In the genomic region with DNA sequence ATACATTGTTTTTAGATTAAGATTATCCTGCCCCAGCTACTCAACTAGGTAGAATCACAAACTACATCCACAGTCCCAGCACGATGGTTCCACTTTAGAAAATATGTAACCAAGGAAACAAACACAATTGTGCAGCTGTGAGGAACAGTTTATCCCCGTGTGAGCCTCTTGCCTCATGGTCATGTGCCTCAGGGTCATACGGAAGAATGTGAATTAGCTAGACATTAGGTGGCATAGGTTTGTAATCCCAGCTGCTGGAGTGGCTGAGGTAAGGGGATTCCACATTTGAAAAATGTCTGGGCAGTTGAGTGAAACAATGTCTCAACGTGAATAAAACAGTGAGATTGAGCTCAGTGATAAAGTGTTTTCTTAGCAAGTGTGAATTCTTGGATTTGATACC, we compare ENCODE assay signal across 26 mouse cellular contexts.
DNase-seq lines count a peak whose midpoint lies in the region; ATAC-seq and TF ChIP-seq lines count a peak whose summit lies in the region.
"Had no signal": no experiment of that assay in that cellular context is flagged by ENCODE, and none has a peak within 500 bp of the region (broad histone marks: within the 10 kb centered on the region; RNA-seq: fewer than 3 reads in every experiment).

No protein-coding gene starts in this region.

- H3K4me1 ChIP-seq in embryonic facial prominence, embryonic 14.5 days (ENCODE audit: control insufficient read depth, insufficient read depth, low read length): no peaks in the 10 kb centered on the region
- no peaks in the 10 kb centered on the region for H3K4me1 ChIP-seq in embryonic facial prominence, embryonic 10.5 days
- H3K4me1 ChIP-seq in kidney, embryonic 15.5 days: no peaks in the 10 kb centered on the region
- H3K4me1 ChIP-seq in bone marrow macrophage, adult 2 months (ENCODE audit: control insufficient read depth, insufficient read depth, low read length): peaks cover 6% of the 10 kb centered on the region
- no peaks in the 10 kb centered on the region; the same call in 1 of the 2 replicates for H3K4me1 ChIP-seq in forebrain, embryonic 11.5 days (replicated peaks; ENCODE audit: control insufficient read depth, insufficient read depth, low read length)
- H3K4me1 ChIP-seq: embryonic facial prominence, embryonic 12.5 days; liver, embryonic 12.5 days had no signal

- 44% methylated on average over 4 of the region's 4 CpGs for WGBS in embryonic facial prominence, embryonic 14.5 days
- WGBS in embryonic facial prominence, embryonic 10.5 days: 75% methylated on average over 4 of the region's 4 CpGs
- WGBS in kidney, embryonic 15.5 days: 47% methylated on average over 4 of the region's 4 CpGs
- 52% methylated on average over 4 of the region's 4 CpGs for WGBS in forebrain, embryonic 11.5 days

- H3K36me3 ChIP-seq in embryonic facial prominence, embryonic 14.5 days (ENCODE audit: control insufficient read depth, insufficient read depth, low read length): peaks cover 6% of the 10 kb centered on the region; the same call in 1 of the 2 replicates
- peaks cover 16% of the 10 kb centered on the region for H3K36me3 ChIP-seq in embryonic facial prominence, embryonic 10.5 days (replicated peaks)
- H3K36me3 ChIP-seq in kidney, embryonic 15.5 days: peaks cover 9% of the 10 kb centered on the region
- 0 out of 2 replicates have a peak, but pooled peaks cover 3% of the 10 kb centered on the region for H3K36me3 ChIP-seq in forebrain, embryonic 11.5 days (ENCODE audit: control insufficient read depth, insufficient read depth, low read length)
- H3K36me3 ChIP-seq: liver, embryonic 12.5 days had no signal

- ATAC-seq in embryonic facial prominence, embryonic 14.5 days (ENCODE audit: low read depth): no peak
- 0 out of 2 replicates have a peak, but pooled peaks have one; percentile 33 for ATAC-seq in kidney, embryonic 15.5 days (replicated peaks; ENCODE audit: low FRiP score)
- ATAC-seq in forebrain, embryonic 11.5 days (replicated peaks; ENCODE audit: low FRiP score): no peak
- ATAC-seq: forebrain, embryonic 16.5 days; hindbrain, embryonic 16.5 days; liver, embryonic 12.5 days; liver, postnatal 0 days; midbrain, embryonic 13.5 days had no signal

- H3K9me3 ChIP-seq in embryonic facial prominence, embryonic 14.5 days (ENCODE audit: control insufficient read depth, low read length): 0 out of 2 replicates have a peak, but pooled peaks cover 7% of the 10 kb centered on the region
- H3K9me3 ChIP-seq in embryonic facial prominence, embryonic 10.5 days: peaks cover 7% of the 10 kb centered on the region; the same call in 1 of the 2 replicates
- H3K9me3 ChIP-seq in kidney, embryonic 15.5 days (replicated peaks): peaks cover 2% of the 10 kb centered on the region; the same call in 1 of the 2 replicates
- H3K9me3 ChIP-seq in forebrain, embryonic 11.5 days (ENCODE audit: control insufficient read depth, low read length): no peaks in the 10 kb centered on the region; the same call in 1 of the 2 replicates
- H3K9me3 ChIP-seq: embryonic facial prominence, embryonic 12.5 days; liver, embryonic 12.5 days had no signal

- no peak overlapping the region for H3K9ac ChIP-seq in embryonic facial prominence, embryonic 14.5 days (ENCODE audit: low read depth, low read length)
- H3K9ac ChIP-seq in kidney, embryonic 15.5 days: no peak overlapping the region
- no peak overlapping the region for H3K9ac ChIP-seq in forebrain, embryonic 11.5 days (ENCODE audit: low read length)
- H3K9ac ChIP-seq: embryonic facial prominence, embryonic 12.5 days; liver, embryonic 12.5 days; liver, postnatal 0 days; midbrain, embryonic 13.5 days; neural tube, embryonic 13.5 days had no signal

- DNase-seq in embryonic facial prominence, embryonic 14.5 days (ENCODE audit: low spot score): peak; percentile 15
- no peak for DNase-seq in embryonic facial prominence, embryonic 10.5 days (ENCODE audit: low spot score)
- DNase-seq in kidney, adult 8-10 months: no peak
- peak; percentile 55 for DNase-seq in yolk sac, embryonic 10.5 days (ENCODE audit: low spot score)
- no peak for DNase-seq in forebrain, embryonic 11.5 days (ENCODE audit: low spot score)
- DNase-seq: adrenal gland, postnatal 25 days; cerebellum, adult 9-10 months; cerebellum, postnatal 36 days; gastrocnemius, adult 2 months; gastrocnemius, postnatal 36 days; kidney, postnatal 36 days; left cerebral cortex, postnatal 4 days; liver, postnatal 0 days; thymus, postnatal 4 days had no signal

- no peak for TF ChIP-seq CTCF in bone marrow macrophage, adult 2 months (IDR thresholded peaks at IDR 0.05; ENCODE audit: low read depth, low read length)

- no peak overlapping the region for H3K27ac ChIP-seq in embryonic facial prominence, embryonic 14.5 days (replicated peaks; ENCODE audit: low read depth, low read length)
- no peak overlapping the region for H3K27ac ChIP-seq in embryonic facial prominence, embryonic 10.5 days (replicated peaks)
- H3K27ac ChIP-seq in kidney, embryonic 15.5 days: no peak overlapping the region
- peak overlapping the region; percentile 37; the same call in 1 of the 2 replicates for H3K27ac ChIP-seq in bone marrow macrophage, adult 2 months (ENCODE audit: insufficient read depth, low read depth, low read length)
- no peak overlapping the region for H3K27ac ChIP-seq in forebrain, embryonic 11.5 days (ENCODE audit: low read depth, low read length)
- H3K27ac ChIP-seq: embryonic facial prominence, embryonic 12.5 days; forebrain, embryonic 10.5 days; gastrocnemius, adult 2 months; layer of hippocampus, adult 2 months; liver, embryonic 12.5 days; macrophage; midbrain, embryonic 13.5 days; neural tube, embryonic 13.5 days had no signal

- TF ChIP-seq POLR2A in bone marrow macrophage, adult 2 months (IDR thresholded peaks at IDR 0.05; ENCODE audit: borderline replicate concordance, low read depth, low read length): no peak

- H3K4me3 ChIP-seq in embryonic facial prominence, embryonic 14.5 days (ENCODE audit: low read depth, low read length): no peak overlapping the region
- no peak overlapping the region for H3K4me3 ChIP-seq in embryonic facial prominence, embryonic 10.5 days
- no peak overlapping the region for H3K4me3 ChIP-seq in kidney, embryonic 15.5 days (replicated peaks)
- no peak overlapping the region for H3K4me3 ChIP-seq in bone marrow macrophage, adult 2 months (ENCODE audit: insufficient read depth, low read length)
- H3K4me3 ChIP-seq in forebrain, embryonic 11.5 days (ENCODE audit: low read depth, low read length): no peak overlapping the region
- H3K4me3 ChIP-seq: embryonic facial prominence, embryonic 12.5 days; forebrain, embryonic 10.5 days; gastrocnemius, adult 2 months; layer of hippocampus, adult 2 months; liver, embryonic 12.5 days; midbrain, embryonic 13.5 days; neural tube, embryonic 13.5 days had no signal

- no peaks in the 10 kb centered on the region for H3K27me3 ChIP-seq in embryonic facial prominence, embryonic 14.5 days (replicated peaks; ENCODE audit: control insufficient read depth, insufficient read depth, low read length)
- no peaks in the 10 kb centered on the region for H3K27me3 ChIP-seq in embryonic facial prominence, embryonic 10.5 days (replicated peaks; ENCODE audit: low read depth, poor library complexity, severe bottlenecking)
- H3K27me3 ChIP-seq in kidney, embryonic 15.5 days: no peaks in the 10 kb centered on the region
- no peaks in the 10 kb centered on the region for H3K27me3 ChIP-seq in forebrain, embryonic 11.5 days (ENCODE audit: control insufficient read depth, insufficient read depth, low read length)
- H3K27me3 ChIP-seq: CH12.LX; embryonic facial prominence, embryonic 12.5 days; liver, embryonic 12.5 days; midbrain, embryonic 13.5 days; neural tube, embryonic 13.5 days had no signal

- H3K4me2 ChIP-seq in embryonic facial prominence, embryonic 14.5 days (ENCODE audit: low read depth, low read length): no peak overlapping the region
- H3K4me2 ChIP-seq in kidney, embryonic 15.5 days: no peak overlapping the region
- no peak overlapping the region for H3K4me2 ChIP-seq in forebrain, embryonic 11.5 days (ENCODE audit: low read depth, low read length, severe bottlenecking)
- H3K4me2 ChIP-seq: embryonic facial prominence, embryonic 12.5 days; liver, embryonic 12.5 days; midbrain, embryonic 13.5 days; neural tube, embryonic 13.5 days had no signal

Comparison
In these comparisons a context has a peak if more than half of its experiments do, and no peak if none do; other contexts are left out.
1. DNase-seq: peak in embryonic facial prominence, embryonic 14.5 days (single experiment) and yolk sac, embryonic 10.5 days (single experiment); none in embryonic facial prominence, embryonic 10.5 days (single experiment), kidney, adult 8-10 months (0 of 2) and forebrain, embryonic 11.5 days (single experiment).